Mouse (Mus musculus) midbrain, embryonic 13.5 days (tissue): ENCODE measurements around the gene Svep1. TPM values are rescaled to one million over a fixed set of nuclear protein-coding genes. Genes with fewer than 3 reads are reported as not detected.

Experiments used
- ATAC-seq: fragments of 200-750 bp; cut with Nextera tagmentation; 2 replicates; pipeline ENCODE4 v1.8.0; 2017; ENCODE audit warnings: mild to moderate bottlenecking, moderate TSS enrichment, moderate library complexity
- H3K27ac ChIP-seq: fragments of 300-500 bp; sonication (generic); 2 replicates; pipeline ENCODE4 v1.5.1; 2015; ENCODE audit warnings: inconsistent platforms, mild to moderate bottlenecking, moderate library complexity
- H3K27me3 ChIP-seq: fragments of 300-500 bp; sonication (generic); 2 replicates; pipeline ENCODE4 v1.6.1; 2015; ENCODE audit warnings: mild to moderate bottlenecking, inconsistent platforms
- H3K36me3 ChIP-seq: fragments of 300-500 bp; sonication (generic); 2 replicates; pipeline ENCODE4 v1.6.1; 2015; ENCODE audit warnings: mild to moderate bottlenecking, inconsistent platforms
- H3K4me1 ChIP-seq: fragments of 300-500 bp; sonication (generic); replicated peaks from 2 replicates; pipeline ENCODE4 v1.6.1; 2015; ENCODE audit warnings: inconsistent platforms
- H3K4me2 ChIP-seq: fragments of 300-500 bp; sonication (generic); replicated peaks from 2 replicates; pipeline ENCODE4 v1.6.1; 2015; ENCODE audit warnings: moderate library complexity, mild to moderate bottlenecking, inconsistent platforms
- H3K4me3 ChIP-seq: fragments of 300-500 bp; sonication (generic); replicated peaks from 2 replicates; pipeline ENCODE4 v1.5.1; 2015; ENCODE audit warnings: mild to moderate bottlenecking, inconsistent platforms
- H3K9ac ChIP-seq: fragments of 300-500 bp; sonication (generic); replicated peaks from 2 replicates; pipeline ENCODE4 v1.6.1; 2015; ENCODE audit warnings: mild to moderate bottlenecking, inconsistent platforms
- H3K9me3 ChIP-seq: fragments of 300-500 bp; sonication (generic); 2 replicates; pipeline ENCODE4 v1.6.1; 2016; ENCODE audit warnings: mild to moderate bottlenecking, inconsistent platforms
- WGBS: fragments of 180-500 bp; shearing (Covaris S2); methylation state at CpG from one replicate; pipeline ENCODE4 v1.1.7; 2015; 5-methylcytosine and 5-hydroxymethylcytosine counted together
- polyA plus RNA-seq: library from polyadenylated mRNA; unstranded; fragments of >200 nt; fragmentation: Nextera tagmentation; extraction: Ambion mirVana; gene quantifications from 2 replicates; pipeline ENCODE4 v1.2.1, GENCODE M21; 2015

Svep1 gene
- polyA plus RNA-seq, 1 experiment from 2014 or later: 0.36 TPM

GRCm38 (mm10) chr4:58077536-58077935 is 129.1 kb downstream of the Svep1 start:
- Histone ChIP-seq H3K9me3 (no peaks in the 10 kb centered on the region), H3K4me2 (no peak overlapping the region), H3K4me1 (peaks cover 4% of the 10 kb centered on the region), H3K27ac (no peak overlapping the region), H3K4me3 (no peak overlapping the region), H3K27me3 (no peaks in the 10 kb centered on the region), H3K36me3 (no peaks in the 10 kb centered on the region), H3K9ac (no peak overlapping the region)
- WGBS: 96% methylated on average over 4 of the region's 4 CpGs
- ATAC-seq: no peak

- H3K4me3 ChIP-seq: no peak overlapping the region
- no peaks in the 10 kb centered on the region for H3K36me3 ChIP-seq
- no peaks in the 10 kb centered on the region for H3K4me1 ChIP-seq
- no peak for ATAC-seq
- no peak overlapping the region for H3K9ac ChIP-seq
- H3K27ac ChIP-seq: no peak overlapping the region
- no peak overlapping the region for H3K4me2 ChIP-seq
- WGBS: 84% methylated on average over 12 of the region's 12 CpGs
- H3K27me3 ChIP-seq: no peaks in the 10 kb centered on the region
- no peaks in the 10 kb centered on the region; the same call in 1 of the 2 replicates for H3K9me3 ChIP-seq
Measured at GRCm38 (mm10) chr4:58072888-58073287, 133.8 kb downstream of the Svep1 start.

- WGBS: 90% methylated on average over 5 of the region's 5 CpGs
Measured at GRCm38 (mm10) chr4:58068886-58069285, 137.8 kb downstream of the Svep1 start.

GRCm38 (mm10) chr4:58064721-58065120 is 141.9 kb downstream of the Svep1 start:
- no peaks in the 10 kb centered on the region for H3K9me3 ChIP-seq
- no peaks in the 10 kb centered on the region for H3K4me1 ChIP-seq
- H3K27me3 ChIP-seq: no peaks in the 10 kb centered on the region
- whole genome bisulfite sequencing: 69% methylated on average over 2 of the region's 2 CpGs
- H3K27ac ChIP-seq: no peak overlapping the region
- no peaks in the 10 kb centered on the region for H3K36me3 ChIP-seq
- no peak overlapping the region for H3K9ac ChIP-seq
- no peak overlapping the region for H3K4me2 ChIP-seq
- no peak overlapping the region for H3K4me3 ChIP-seq
- no peak for ATAC-seq

More at GRCm38 (mm10) chr4:58068886-58069285, 137.8 kb downstream of the Svep1 start:
- H3K27me3 ChIP-seq: no peaks in the 10 kb centered on the region
- H3K9ac ChIP-seq: no peak overlapping the region
- no peak overlapping the region for H3K4me3 ChIP-seq
- H3K4me1 ChIP-seq: no peaks in the 10 kb centered on the region
- H3K36me3 ChIP-seq: no peaks in the 10 kb centered on the region
- no peaks in the 10 kb centered on the region; the same call in 1 of the 2 replicates for H3K9me3 ChIP-seq
- no peak for ATAC-seq
- H3K4me2 ChIP-seq: no peak overlapping the region
- no peak overlapping the region for H3K27ac ChIP-seq

GRCm38 (mm10) chr4:58062933-58063332 is 143.7 kb downstream of the Svep1 start:
- H3K36me3 ChIP-seq: no peaks in the 10 kb centered on the region
- H3K4me2 ChIP-seq: no peak overlapping the region
- H3K27me3 ChIP-seq: no peaks in the 10 kb centered on the region
- 89% methylated on average over 1 of the region's 1 CpGs for WGBS
- H3K27ac ChIP-seq: no peak overlapping the region
- H3K9ac ChIP-seq: no peak overlapping the region
- no peaks in the 10 kb centered on the region for H3K4me1 ChIP-seq
- H3K9me3 ChIP-seq: no peaks in the 10 kb centered on the region
- no peak overlapping the region for H3K4me3 ChIP-seq
- ATAC-seq: no peak

GRCm38 (mm10) chr4:58055653-58056052 is 151.0 kb downstream of the Svep1 start:
- Histone ChIP-seq H3K36me3 (no peaks in the 10 kb centered on the region), H3K27me3 (no peaks in the 10 kb centered on the region), H3K9ac (no peak overlapping the region), H3K4me2 (no peak overlapping the region), H3K27ac (no peak overlapping the region), H3K9me3 (no peaks in the 10 kb centered on the region), H3K4me3 (no peak overlapping the region), H3K4me1 (no peaks in the 10 kb centered on the region)
- no peak for ATAC-seq

GRCm38 (mm10) chr4:58054441-58054840 is 152.2 kb downstream of the Svep1 start:
- Histone ChIP-seq H3K4me3 (no peak overlapping the region), H3K4me2 (no peak overlapping the region), H3K9me3 (no peaks in the 10 kb centered on the region), H3K36me3 (no peaks in the 10 kb centered on the region), H3K27me3 (no peaks in the 10 kb centered on the region), H3K27ac (no peak overlapping the region), H3K4me1 (no peaks in the 10 kb centered on the region), H3K9ac (no peak overlapping the region)
- WGBS: 74% methylated on average over 5 of the region's 5 CpGs
- no peak for ATAC-seq

GRCm38 (mm10) chr4:58050746-58051145 is 155.9 kb downstream of the Svep1 start:
- H3K27me3 ChIP-seq: no peaks in the 10 kb centered on the region
- H3K4me3 ChIP-seq: no peak overlapping the region
- no peak overlapping the region for H3K4me2 ChIP-seq
- no peaks in the 10 kb centered on the region for H3K9me3 ChIP-seq
- H3K27ac ChIP-seq: no peak overlapping the region
- H3K9ac ChIP-seq: no peak overlapping the region
- no peaks in the 10 kb centered on the region for H3K36me3 ChIP-seq
- 68% methylated on average over 8 of the region's 8 CpGs for WGBS
- ATAC-seq: 0 out of 2 replicates have a peak, but pooled peaks have one; percentile 43
- no peaks in the 10 kb centered on the region for H3K4me1 ChIP-seq

- Histone ChIP-seq H3K4me3 (no peak overlapping the region), H3K27ac (no peak overlapping the region), H3K4me2 (no peak overlapping the region), H3K9me3 (no peaks in the 10 kb centered on the region), H3K27me3 (no peaks in the 10 kb centered on the region), H3K9ac (no peak overlapping the region), H3K4me1 (no peaks in the 10 kb centered on the region), H3K36me3 (no peaks in the 10 kb centered on the region)
- no peak for ATAC-seq
- WGBS: 80% methylated on average over 8 of the region's 8 CpGs
Measured at GRCm38 (mm10) chr4:58050276-58050675, 156.4 kb downstream of the Svep1 start.

GRCm38 (mm10) chr4:58044833-58045232 is 161.8 kb downstream of the Svep1 start:
- H3K4me3 ChIP-seq: no peak overlapping the region
- 95% methylated on average over 6 of the region's 6 CpGs for WGBS
- no peaks in the 10 kb centered on the region for H3K27me3 ChIP-seq
- no peaks in the 10 kb centered on the region for H3K9me3 ChIP-seq
- no peak overlapping the region for H3K9ac ChIP-seq
- ATAC-seq: no peak
- no peak overlapping the region for H3K4me2 ChIP-seq
- no peak overlapping the region for H3K27ac ChIP-seq
- H3K4me1 ChIP-seq: no peaks in the 10 kb centered on the region
- H3K36me3 ChIP-seq: no peaks in the 10 kb centered on the region

GRCm38 (mm10) chr4:58044356-58044755 is 162.3 kb downstream of the Svep1 start:
- WGBS: 95% methylated on average over 3 of the region's 3 CpGs
- no peaks in the 10 kb centered on the region for H3K27me3 ChIP-seq

GRCm38 (mm10) chr4:58040093-58040492 is 166.6 kb downstream of the Svep1 start:
- no peak for ATAC-seq
- H3K9ac ChIP-seq: no peak overlapping the region
- no peaks in the 10 kb centered on the region for H3K4me1 ChIP-seq
- no peak overlapping the region for H3K27ac ChIP-seq
- 69% methylated on average over 2 of the region's 2 CpGs for WGBS
- H3K36me3 ChIP-seq: no peaks in the 10 kb centered on the region
- H3K9me3 ChIP-seq: no peaks in the 10 kb centered on the region
- H3K27me3 ChIP-seq: no peaks in the 10 kb centered on the region
- H3K4me2 ChIP-seq: no peak overlapping the region
- H3K4me3 ChIP-seq: no peak overlapping the region

More at GRCm38 (mm10) chr4:58044356-58044755, 162.3 kb downstream of the Svep1 start:
- H3K4me3 ChIP-seq: no peak overlapping the region
- H3K9ac ChIP-seq: no peak overlapping the region
- H3K27ac ChIP-seq: no peak overlapping the region
- H3K36me3 ChIP-seq: no peaks in the 10 kb centered on the region
- H3K4me2 ChIP-seq: no peak overlapping the region
- no peak for ATAC-seq
- H3K9me3 ChIP-seq: no peaks in the 10 kb centered on the region
- no peaks in the 10 kb centered on the region for H3K4me1 ChIP-seq

- no peak for ATAC-seq
- WGBS: 91% methylated on average over 6 of the region's 6 CpGs
- no peak overlapping the region for H3K4me3 ChIP-seq
Measured at GRCm38 (mm10) chr4:58037096-58037705, 169.5 kb downstream of the Svep1 start.

More at GRCm38 (mm10) chr4:58037096-58037705, 169.5 kb downstream of the Svep1 start:
- no peaks in the 10 kb centered on the region for H3K36me3 ChIP-seq
- no peak overlapping the region for H3K9ac ChIP-seq
- no peak overlapping the region for H3K27ac ChIP-seq
- H3K27me3 ChIP-seq: no peaks in the 10 kb centered on the region
- H3K4me1 ChIP-seq: no peaks in the 10 kb centered on the region
- no peak overlapping the region for H3K4me2 ChIP-seq
- H3K9me3 ChIP-seq: no peaks in the 10 kb centered on the region
